Mouse (Mus musculus): ENCODE measurements at regions not wholly inside any gene's neighbourhood (a gene's known extent, or its start where the extent isn't known, plus 50 kb on each side); places are given as distances from the start of the nearest gene placed in this dataset.

- TF ChIP-seq CTCF (IDR thresholded peaks at IDR 0.05; ENCODE audit: borderline replicate concordance, extremely low read depth, insufficient read depth, insufficient read length): no peak
- TF ChIP-seq POLR2A (IDR thresholded peaks at IDR 0.05; ENCODE audit: borderline replicate concordance, extremely low read depth, insufficient read depth, insufficient read length, poor library complexity, severe bottlenecking): no peak
These were observed 766.0 kb downstream of the Cdh10 start for GRCm38 (mm10) chr15:19584769-19585168.
